Mouse (Mus musculus): ENCODE results near the gene Lcorl. TPM values are rescaled to one million over a fixed set of nuclear protein-coding genes. Genes with fewer than 3 reads are reported as not detected.
"Not testable (repeated sequence)": the region's sequence is repeated elsewhere in the genome, so short reads cannot be mapped to it uniquely, and the experiment has no call there.

The Lcorl gene
- polyA plus RNA-seq, 1 experiment from 2014 or later, result 41.7 TPM

- peak within 1 kb of the TSS; percentile 67 for H3K4me3 ChIP-seq (ENCODE audit: low read depth, low read length)
- no peaks in the 10 kb centered on the region for H3K27me3 ChIP-seq (ENCODE audit: control insufficient read depth, insufficient read depth, low read length)
- H3K9me3 ChIP-seq (ENCODE audit: control insufficient read depth, low read length), result no peaks in the 10 kb centered on the region
- H3K9ac ChIP-seq (ENCODE audit: low read length), result peak within 1 kb of the TSS; percentile 86
- no peaks in the 10 kb centered on the region for H3K36me3 ChIP-seq (ENCODE audit: control insufficient read depth, insufficient read depth, low read length)
- peak; percentile 100 for ATAC-seq (replicated peaks; ENCODE audit: low FRiP score)
- H3K4me1 ChIP-seq (replicated peaks; ENCODE audit: control insufficient read depth, insufficient read depth, low read length), result no peaks in the 10 kb centered on the region; the same call in 1 of the 2 replicates
- DNase-seq (ENCODE audit: low spot score), result peak; percentile 100
- WGBS, result under 1% methylated on average over 64 of the region's 66 CpGs
- peak within 1 kb of the TSS; percentile 91 for H3K27ac ChIP-seq (ENCODE audit: low read depth, low read length)
- peak within 1 kb of the TSS; percentile 74 for H3K4me2 ChIP-seq (ENCODE audit: low read depth, low read length, severe bottlenecking)
These were observed 187.7 kb downstream of the Lcorl start, which contains the start of gene Ncapg for GRCm38 (mm10) chr5:45669598-45670279. Gene Ncapg (plus strand): TSS chr5:45669919.

GRCm38 (mm10) chr5:45669234-45669597 lies 188.2 kb downstream of the Lcorl start:
- H3K4me3 ChIP-seq (ENCODE audit: low read depth, low read length), result peak overlapping the region; percentile 67
- H3K27me3 ChIP-seq (ENCODE audit: control insufficient read depth, insufficient read depth, low read length), result no peaks in the 10 kb centered on the region
- H3K4me1 ChIP-seq (replicated peaks; ENCODE audit: control insufficient read depth, insufficient read depth, low read length), result no peaks in the 10 kb centered on the region; the same call in 1 of the 2 replicates
- peak overlapping the region; percentile 58; the same call in 1 of the 2 replicates for H3K27ac ChIP-seq (ENCODE audit: low read depth, low read length)
- under 1% methylated on average over 27 of the region's 27 CpGs for WGBS
- H3K9me3 ChIP-seq (ENCODE audit: control insufficient read depth, low read length), result no peaks in the 10 kb centered on the region
- peak overlapping the region; percentile 74 for H3K4me2 ChIP-seq (ENCODE audit: low read depth, low read length, severe bottlenecking)
- DNase-seq (ENCODE audit: low spot score) (no peak), ATAC-seq (replicated peaks; ENCODE audit: low FRiP score) (no peak; the same call in 1 of the 2 replicates)
- peak overlapping the region; percentile 71 for H3K9ac ChIP-seq (ENCODE audit: low read length)
- no peaks in the 10 kb centered on the region for H3K36me3 ChIP-seq (ENCODE audit: control insufficient read depth, insufficient read depth, low read length)

GRCm38 (mm10) chr5:45668831-45669230 lies 188.6 kb downstream of the Lcorl start:
- Histone ChIP-seq H3K27me3 (ENCODE audit: control insufficient read depth, insufficient read depth, low read length) (no peaks in the 10 kb centered on the region), H3K36me3 (ENCODE audit: control insufficient read depth, insufficient read depth, low read length) (no peaks in the 10 kb centered on the region), H3K9me3 (ENCODE audit: control insufficient read depth, low read length) (no peaks in the 10 kb centered on the region), H3K27ac (ENCODE audit: low read depth, low read length) (no peak overlapping the region), H3K4me2 (ENCODE audit: low read depth, low read length, severe bottlenecking) (peak overlapping the region; percentile 74), H3K9ac (ENCODE audit: low read length) (peak overlapping the region; percentile 71), H3K4me1 (replicated peaks; ENCODE audit: control insufficient read depth, insufficient read depth, low read length) (no peaks in the 10 kb centered on the region; the same call in 1 of the 2 replicates), H3K4me3 (ENCODE audit: low read depth, low read length) (peak overlapping the region; percentile 67)
- 3% methylated on average over 3 of the region's 3 CpGs for WGBS
- no peak for DNase-seq (ENCODE audit: low spot score)
- ATAC-seq (replicated peaks; ENCODE audit: low FRiP score), result no peak; the same call in 1 of the 2 replicates

GRCm38 (mm10) chr5:45668324-45668723 lies 189.1 kb downstream of the Lcorl start:
- Histone ChIP-seq H3K4me2 (ENCODE audit: low read depth, low read length, severe bottlenecking) (no peak overlapping the region), H3K4me3 (ENCODE audit: low read depth, low read length) (no peak overlapping the region), H3K27me3 (ENCODE audit: control insufficient read depth, insufficient read depth, low read length) (no peaks in the 10 kb centered on the region), H3K4me1 (replicated peaks; ENCODE audit: control insufficient read depth, insufficient read depth, low read length) (no peaks in the 10 kb centered on the region; the same call in 1 of the 2 replicates), H3K36me3 (ENCODE audit: control insufficient read depth, insufficient read depth, low read length) (no peaks in the 10 kb centered on the region), H3K9me3 (ENCODE audit: control insufficient read depth, low read length) (no peaks in the 10 kb centered on the region), H3K27ac (ENCODE audit: low read depth, low read length) (no peak overlapping the region), H3K9ac (ENCODE audit: low read length) (no peak overlapping the region)
- no peak for DNase-seq (ENCODE audit: low spot score)
- ATAC-seq (replicated peaks; ENCODE audit: low FRiP score), result no peak
- 38% methylated on average over 3 of the region's 3 CpGs for WGBS

- H3K4me3 ChIP-seq (ENCODE audit: low read depth, low read length); H3K4me2 ChIP-seq (ENCODE audit: low read depth, low read length, severe bottlenecking); H3K36me3 ChIP-seq (ENCODE audit: control insufficient read depth, insufficient read depth, low read length); H3K9ac ChIP-seq (ENCODE audit: low read length); DNase-seq (ENCODE audit: low spot score); H3K4me1 ChIP-seq (replicated peaks; ENCODE audit: control insufficient read depth, insufficient read depth, low read length); ATAC-seq (replicated peaks; ENCODE audit: low FRiP score); H3K27ac ChIP-seq (ENCODE audit: low read depth, low read length); H3K9me3 ChIP-seq (ENCODE audit: control insufficient read depth, low read length); H3K27me3 ChIP-seq (ENCODE audit: control insufficient read depth, insufficient read depth, low read length): not testable (repeated sequence)
- WGBS, result 96% methylated on average over 13 of the region's 13 CpGs
These were observed 199.0 kb downstream of the Lcorl start for GRCm38 (mm10) chr5:45658406-45658805.

- Histone ChIP-seq H3K9ac (ENCODE audit: low read length) (no peak overlapping the region), H3K4me3 (ENCODE audit: low read depth, low read length) (no peak overlapping the region), H3K4me1 (replicated peaks; ENCODE audit: control insufficient read depth, insufficient read depth, low read length) (no peaks in the 10 kb centered on the region), H3K9me3 (ENCODE audit: control insufficient read depth, low read length) (no peaks in the 10 kb centered on the region), H3K27me3 (ENCODE audit: control insufficient read depth, insufficient read depth, low read length) (no peaks in the 10 kb centered on the region), H3K4me2 (ENCODE audit: low read depth, low read length, severe bottlenecking) (no peak overlapping the region), H3K36me3 (ENCODE audit: control insufficient read depth, insufficient read depth, low read length) (no peaks in the 10 kb centered on the region), H3K27ac (ENCODE audit: low read depth, low read length) (no peak overlapping the region)
- 89% methylated on average over 2 of the region's 2 CpGs for whole genome bisulfite sequencing
- no peak for ATAC-seq (replicated peaks; ENCODE audit: low FRiP score)
- DNase-seq (ENCODE audit: low spot score), result no peak
These were observed 206.2 kb downstream of the Lcorl start for GRCm38 (mm10) chr5:45651026-45651703.

Other genes with a start within 250 kb of the Lcorl start
- gene Fam184b, start 218.0 kb downstream of the Lcorl start, polyA plus RNA-seq (2014; fragmentation: Nextera tagmentation; extraction: Ambion mirVana), result 2.8 and 3.2 TPM in 2 replicates
- gene Ncapg, start 187.7 kb downstream of the Lcorl start, polyA plus RNA-seq (2014; fragmentation: Nextera tagmentation; extraction: Ambion mirVana), result 86.3 and 101 TPM in 2 replicates

Data from forebrain, embryonic 11.5 days (tissue).